Mouse (Mus musculus): ENCODE measurements around the gene Hist2h3b.
"Not testable (repeated sequence)": the region's sequence is repeated elsewhere in the genome, so short reads cannot be mapped to it uniquely, and the experiment has no call there.

The Hist2h3b gene

GRCm38 (mm10) chr3:96257190-96257589 lies 11.3 kb upstream of the Hist2h3b start:
- in situ Hi-C loops (cut with MboI, MseI), result no loop called here

- in situ Hi-C loops (cut with MboI, MseI), result no loop called here
These were observed 8.2 kb upstream of the Hist2h3b start for GRCm38 (mm10) chr3:96260220-96260619.

- in situ Hi-C loops (cut with MboI, MseI), result no loop called here
These were observed 6.8 kb upstream of the Hist2h3b start for GRCm38 (mm10) chr3:96261623-96262022.

- in situ Hi-C loops (cut with MboI, MseI), result no loop called here
These were observed 6.1 kb upstream of the Hist2h3b start for GRCm38 (mm10) chr3:96262216-96262875.

- in situ Hi-C loops (cut with MboI, MseI), result no loop called here
These were observed 5.4 kb upstream of the Hist2h3b start, which contains the start of gene Hist2h4 for GRCm38 (mm10) chr3:96262979-96263550. Gene Hist2h4, minus strand, starts transcription at chr3:96263311.

- in situ Hi-C loops (cut with MboI, MseI), result no loop called here
These were observed 4.7 kb upstream of the Hist2h3b start for GRCm38 (mm10) chr3:96263558-96264403.

- in situ Hi-C loops (cut with MboI, MseI), result no loop called here
These were observed 4.0 kb upstream of the Hist2h3b start for GRCm38 (mm10) chr3:96264404-96264949.

GRCm38 (mm10) chr3:96266132-96266710 lies 2.2 kb upstream of the Hist2h3b start:
- in situ Hi-C loops (cut with MboI, MseI), result no loop called here

- in situ Hi-C loops (cut with MboI, MseI), result no loop called here
These were observed 913 bp upstream of the Hist2h3b start for GRCm38 (mm10) chr3:96267541-96267940.

- in situ Hi-C loops (cut with MboI, MseI), result not testable (repeated sequence)
These were observed 423 bp downstream of the Hist2h3b start for GRCm38 (mm10) chr3:96268776-96269378.

GRCm38 (mm10) chr3:96269511-96270474 lies 1.3 kb downstream of the Hist2h3b start, which contains the start of gene Hist2h2bb:
Gene Hist2h2bb, plus strand, starts transcription at chr3:96269752.
- in situ Hi-C loops (cut with MboI, MseI), result no loop called here

GRCm38 (mm10) chr3:96273591-96274465 lies 5.4 kb downstream of the Hist2h3b start:
- in situ Hi-C loops (cut with MboI, MseI), result no loop called here

GRCm38 (mm10) chr3:96277428-96277799 lies 9.0 kb downstream of the Hist2h3b start:
- in situ Hi-C loops (cut with MboI, MseI), result loop anchor here in 1 of 2 experiments (5.0 kb wide), 1 partner anchor 50 kb away; no protein-coding TSS in a partner anchor

- in situ Hi-C loops (cut with MboI, MseI), result loop anchor here in 1 of 2 experiments (5.0 kb wide), 1 partner anchor 49 kb away; no protein-coding TSS in a partner anchor
These were observed 9.6 kb downstream of the Hist2h3b start for GRCm38 (mm10) chr3:96277800-96278624.

GRCm38 (mm10) chr3:96280660-96281059 lies 12.2 kb downstream of the Hist2h3b start:
- in situ Hi-C loops (cut with MboI, MseI), result loop anchor here in 1 of 2 experiments (5.0 kb wide), 1 partner anchor 157 kb away; no protein-coding TSS in a partner anchor

- in situ Hi-C loops (cut with MboI, MseI), result loop anchor here in 1 of 2 experiments (5.0 kb wide), 1 partner anchor 153 kb away; no protein-coding TSS in a partner anchor
These were observed 16.0 kb downstream of the Hist2h3b start for GRCm38 (mm10) chr3:96284457-96284856.

- in situ Hi-C loops (cut with MboI, MseI), result loop anchor here in 1 of 2 experiments (5.0 kb wide), 1 partner anchor 40 kb away; no protein-coding TSS in a partner anchor
These were observed 18.9 kb downstream of the Hist2h3b start for GRCm38 (mm10) chr3:96287334-96287733.

GRCm38 (mm10) chr3:96289201-96289600 lies 20.7 kb downstream of the Hist2h3b start:
- in situ Hi-C loops (cut with MboI, MseI), result loop anchor here in 1 of 2 experiments (5.0 kb wide), 1 partner anchor 38 kb away; no protein-coding TSS in a partner anchor

Data from T-helper 17 cell (primary cell).